Mouse (Mus musculus) spleen, adult 2 months (tissue): ENCODE results near the gene Asxl1.

Source experiments
- CTCF ChIP-seq: fragments of 200-500 bp; IDR thresholded peaks from 2 replicates; pipeline ENCODE4 v1.5.1; 2011; ENCODE audit warnings: mild to moderate bottlenecking, inconsistent platforms; ENCODE audit not compliant: insufficient read depth, insufficient read length, insufficient replicate concordance; ENCODE audit errors: extremely low read depth
- POLR2A ChIP-seq: fragments of 200-500 bp; IDR thresholded peaks from 2 replicates; pipeline ENCODE4 v1.6.1; 2011; ENCODE audit warnings: low read depth, low read length, inconsistent platforms

DNA sequence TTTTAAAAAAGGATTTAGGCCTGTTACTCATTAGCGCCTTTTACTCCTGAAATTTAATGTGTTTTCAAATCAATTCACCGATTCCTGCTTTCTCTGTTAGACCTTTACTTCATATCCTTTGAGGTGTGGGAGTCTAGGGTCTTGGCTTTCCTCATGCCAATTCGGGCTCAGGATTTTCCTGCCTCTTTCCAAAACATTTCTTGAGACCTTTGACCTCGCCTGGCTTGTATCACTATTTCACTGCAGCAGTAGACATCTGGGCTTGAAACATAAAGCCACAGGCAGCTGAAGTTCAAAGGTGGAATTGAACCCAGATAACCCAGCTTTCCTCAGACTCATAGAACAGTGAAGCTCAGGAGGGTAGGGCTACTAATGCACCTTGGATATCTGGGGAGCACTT lies 100.8 kb downstream of the Asxl1 start:
- TF ChIP-seq CTCF (no peak), POLR2A (no peak)
